Mouse (Mus musculus): ENCODE measurements around the gene Rnf144b. TPM values are rescaled to one million over a fixed set of nuclear protein-coding genes. Genes with fewer than 3 reads are reported as not detected.
A peak's percentile ranks its signal among the peaks of the same experiment; 100 is the strongest.

Rnf144b gene
- polyA plus RNA-seq, 1 experiment from 2014 or later, result 0.73 TPM

DNA sequence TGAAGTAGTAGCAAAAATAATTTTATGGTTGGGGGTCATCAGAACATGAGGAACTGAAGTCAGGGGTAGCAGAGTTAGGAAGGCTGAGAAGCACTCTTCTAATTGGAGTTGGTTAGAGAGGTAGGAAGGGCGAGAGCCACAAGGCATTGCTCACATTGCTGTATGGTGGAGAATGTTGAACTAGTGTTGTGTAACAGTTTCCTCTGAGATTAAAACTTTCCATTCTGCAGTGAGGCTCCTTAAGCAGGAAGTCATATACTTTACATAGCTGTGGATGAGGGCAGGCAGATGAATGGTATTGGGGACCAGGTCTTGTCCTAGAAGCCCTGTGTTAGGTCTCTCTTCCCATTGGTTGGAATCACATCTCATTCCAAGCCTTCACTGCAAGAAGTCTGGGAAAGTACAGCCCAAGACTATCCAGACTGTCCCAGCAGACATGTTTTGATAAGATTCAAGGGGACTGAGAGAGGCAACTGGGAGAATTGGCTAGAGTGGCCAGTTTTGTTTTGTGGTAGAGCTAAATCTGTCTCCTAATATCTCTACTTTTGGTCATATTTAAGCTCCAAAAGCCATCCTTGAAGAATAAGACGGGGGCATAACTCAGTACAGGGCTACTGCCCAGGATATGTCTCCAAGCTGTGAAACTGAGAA is 128.8 kb downstream of the Rnf144b start:
- ATAC-seq (replicated peaks; ENCODE audit: low FRiP score) (no peak), DNase-seq (ENCODE audit: low spot score) (no peak)
- H3K4me3 ChIP-seq (ENCODE audit: low read depth, low read length), result no peak overlapping the region
- no peaks in the 10 kb centered on the region for H3K27me3 ChIP-seq (ENCODE audit: control insufficient read depth, insufficient read depth, low read length)
- 89% methylated on average over 2 of the region's 2 CpGs for WGBS
- H3K36me3 ChIP-seq (ENCODE audit: control insufficient read depth, insufficient read depth, low read length), result no peaks in the 10 kb centered on the region
- H3K9ac ChIP-seq (ENCODE audit: low read length), result no peak overlapping the region
- no peak overlapping the region for H3K4me2 ChIP-seq (ENCODE audit: low read depth, low read length, severe bottlenecking)
- H3K4me1 ChIP-seq (replicated peaks; ENCODE audit: control insufficient read depth, insufficient read depth, low read length), result no peaks in the 10 kb centered on the region
- no peak overlapping the region for H3K27ac ChIP-seq (ENCODE audit: low read depth, low read length)
- no peaks in the 10 kb centered on the region for H3K9me3 ChIP-seq (ENCODE audit: control insufficient read depth, low read length)

DNA sequence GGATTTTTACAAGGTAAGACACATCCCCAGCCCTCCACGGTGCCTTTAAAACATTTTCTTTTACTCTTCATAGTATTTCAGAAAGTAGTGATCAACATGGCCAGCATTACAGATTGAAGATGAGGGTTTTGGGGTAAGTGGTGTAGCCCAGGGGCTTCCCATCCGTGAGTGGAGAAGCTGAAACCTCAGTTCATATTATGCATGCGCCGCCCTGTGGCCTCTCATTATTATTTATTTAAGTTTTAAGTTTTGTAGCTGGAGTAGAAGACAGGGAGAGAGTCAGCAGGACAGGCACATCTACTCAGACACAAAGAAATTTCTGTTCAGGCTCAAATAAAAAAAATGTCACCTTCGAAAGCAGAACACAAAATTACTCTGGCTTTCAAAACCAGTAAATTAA is 131.3 kb downstream of the Rnf144b start:
- DNase-seq (ENCODE audit: low spot score) (no peak), ATAC-seq (replicated peaks; ENCODE audit: low FRiP score) (no peak)
- Histone ChIP-seq H3K27me3 (ENCODE audit: control insufficient read depth, insufficient read depth, low read length) (no peaks in the 10 kb centered on the region), H3K9me3 (ENCODE audit: control insufficient read depth, low read length) (no peaks in the 10 kb centered on the region), H3K4me2 (ENCODE audit: low read depth, low read length, severe bottlenecking) (no peak overlapping the region), H3K27ac (ENCODE audit: low read depth, low read length) (no peak overlapping the region), H3K9ac (ENCODE audit: low read length) (no peak overlapping the region), H3K36me3 (ENCODE audit: control insufficient read depth, insufficient read depth, low read length) (no peaks in the 10 kb centered on the region), H3K4me1 (replicated peaks; ENCODE audit: control insufficient read depth, insufficient read depth, low read length) (no peaks in the 10 kb centered on the region; the same call in 1 of the 2 replicates), H3K4me3 (ENCODE audit: low read depth, low read length) (no peak overlapping the region)
- 83% methylated on average over 5 of the region's 5 CpGs for WGBS

DNA sequence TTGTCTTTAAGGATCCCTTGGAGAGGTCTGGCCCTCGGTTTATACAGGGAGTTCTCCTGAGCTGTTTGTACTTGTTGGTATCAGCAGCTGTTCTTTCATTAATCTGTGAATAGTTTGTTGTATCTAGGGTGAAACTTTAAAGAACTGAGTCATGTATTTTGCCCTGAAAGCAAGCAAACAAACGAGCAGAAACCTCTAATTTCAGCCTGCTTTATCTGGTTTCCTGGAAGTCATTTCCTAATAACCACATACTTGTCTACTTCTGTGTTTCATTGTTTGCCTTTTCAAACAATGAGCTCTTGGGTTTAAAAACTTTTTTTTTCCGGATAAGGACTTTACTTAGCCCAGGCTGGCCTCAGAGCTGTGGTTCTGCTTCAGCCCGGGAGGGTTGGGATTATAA is 136.8 kb downstream of the Rnf144b start:
- Histone ChIP-seq H3K4me1 (replicated peaks; ENCODE audit: control insufficient read depth, insufficient read depth, low read length) (no peaks in the 10 kb centered on the region; the same call in 1 of the 2 replicates), H3K9me3 (ENCODE audit: control insufficient read depth, low read length) (no peaks in the 10 kb centered on the region), H3K27me3 (ENCODE audit: control insufficient read depth, insufficient read depth, low read length) (no peaks in the 10 kb centered on the region), H3K9ac (ENCODE audit: low read length) (no peak overlapping the region), H3K36me3 (ENCODE audit: control insufficient read depth, insufficient read depth, low read length) (no peaks in the 10 kb centered on the region), H3K4me3 (ENCODE audit: low read depth, low read length) (no peak overlapping the region), H3K27ac (ENCODE audit: low read depth, low read length) (no peak overlapping the region), H3K4me2 (ENCODE audit: low read depth, low read length, severe bottlenecking) (no peak overlapping the region)
- WGBS, result 64% methylated on average over 4 of the region's 4 CpGs
- no peak for ATAC-seq (replicated peaks; ENCODE audit: low FRiP score)
- no peak for DNase-seq (ENCODE audit: low spot score)

DNA sequence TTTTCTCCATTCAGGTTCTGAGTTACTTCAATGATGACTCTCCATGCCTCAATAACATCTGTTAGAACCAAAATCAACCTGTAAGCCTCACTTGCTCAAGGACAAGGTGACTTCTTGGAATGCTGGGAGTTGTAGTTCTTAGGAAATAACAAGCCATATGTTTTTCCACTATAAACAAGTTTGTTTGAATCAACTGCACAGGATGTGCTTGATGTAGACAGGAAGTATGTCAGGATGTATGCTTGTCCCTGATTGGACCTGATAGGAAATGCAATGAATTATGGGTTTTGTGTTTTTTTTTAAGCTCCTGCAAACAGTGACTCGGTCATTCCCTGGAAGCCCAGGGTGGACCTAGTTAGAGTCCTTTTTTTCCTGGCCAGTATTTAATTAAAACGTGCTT is 139.5 kb downstream of the Rnf144b start:
- H3K4me3 ChIP-seq (ENCODE audit: low read depth, low read length), result no peak overlapping the region
- H3K27ac ChIP-seq (ENCODE audit: low read depth, low read length), result no peak overlapping the region
- WGBS, result 80% methylated on average over 2 of the region's 2 CpGs
- H3K9ac ChIP-seq (ENCODE audit: low read length), result no peak overlapping the region
- no peak overlapping the region for H3K4me2 ChIP-seq (ENCODE audit: low read depth, low read length, severe bottlenecking)
- H3K27me3 ChIP-seq (ENCODE audit: control insufficient read depth, insufficient read depth, low read length), result no peaks in the 10 kb centered on the region
- ATAC-seq (replicated peaks; ENCODE audit: low FRiP score), result no peak
- H3K9me3 ChIP-seq (ENCODE audit: control insufficient read depth, low read length), result no peaks in the 10 kb centered on the region
- H3K4me1 ChIP-seq (replicated peaks; ENCODE audit: control insufficient read depth, insufficient read depth, low read length), result no peaks in the 10 kb centered on the region; the same call in 1 of the 2 replicates
- no peaks in the 10 kb centered on the region for H3K36me3 ChIP-seq (ENCODE audit: control insufficient read depth, insufficient read depth, low read length)
- no peak for DNase-seq (ENCODE audit: low spot score)

DNA sequence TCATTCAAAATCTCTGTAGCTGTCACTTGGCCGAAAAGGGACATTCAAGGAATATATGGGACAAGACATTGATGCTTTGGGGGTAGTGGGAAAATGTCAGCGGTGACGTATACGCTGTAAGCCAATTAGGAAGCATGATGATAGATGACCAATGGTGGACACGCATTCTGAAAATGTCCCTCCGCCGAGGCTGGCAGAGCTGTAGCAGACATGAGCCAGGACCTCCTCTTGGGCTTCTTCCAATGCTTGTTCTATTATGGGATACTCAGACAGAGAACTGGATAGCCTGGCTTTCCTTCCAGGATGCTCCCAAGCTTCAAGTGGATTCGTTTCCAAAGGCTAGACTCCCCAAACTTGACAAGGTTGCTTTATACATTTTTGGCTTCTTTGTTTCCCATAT is 141.9 kb downstream of the Rnf144b start:
- no peak for DNase-seq (ENCODE audit: low spot score)
- Histone ChIP-seq H3K36me3 (ENCODE audit: control insufficient read depth, insufficient read depth, low read length) (no peaks in the 10 kb centered on the region), H3K4me1 (replicated peaks; ENCODE audit: control insufficient read depth, insufficient read depth, low read length) (no peaks in the 10 kb centered on the region), H3K9ac (ENCODE audit: low read length) (no peak overlapping the region), H3K4me2 (ENCODE audit: low read depth, low read length, severe bottlenecking) (no peak overlapping the region), H3K27ac (ENCODE audit: low read depth, low read length) (no peak overlapping the region), H3K27me3 (ENCODE audit: control insufficient read depth, insufficient read depth, low read length) (no peaks in the 10 kb centered on the region), H3K4me3 (ENCODE audit: low read depth, low read length) (no peak overlapping the region), H3K9me3 (ENCODE audit: control insufficient read depth, low read length) (no peaks in the 10 kb centered on the region)
- 95% methylated on average over 8 of the region's 8 CpGs for WGBS
- ATAC-seq (replicated peaks; ENCODE audit: low FRiP score), result no peak

DNA sequence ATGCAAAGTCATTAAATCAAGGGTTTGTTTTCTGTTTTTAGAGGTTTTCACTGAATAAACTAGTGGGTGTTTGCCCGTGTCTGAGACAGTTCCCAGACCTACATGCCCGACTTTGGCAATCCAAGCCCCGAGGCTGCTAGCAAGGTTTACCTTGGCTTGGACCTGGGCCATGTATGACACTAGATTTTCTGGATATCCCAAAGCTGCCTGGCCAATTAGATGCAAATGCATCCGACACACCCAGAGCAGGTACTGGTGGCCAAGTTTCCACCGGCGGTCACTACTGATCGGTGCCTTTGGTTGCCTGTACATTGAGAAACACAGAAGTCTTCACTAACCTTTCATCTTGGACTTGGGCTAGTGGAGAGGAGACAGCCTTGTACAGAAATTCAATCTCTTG is 144.0 kb downstream of the Rnf144b start:
- Histone ChIP-seq H3K4me1 (replicated peaks; ENCODE audit: control insufficient read depth, insufficient read depth, low read length) (no peaks in the 10 kb centered on the region), H3K27ac (ENCODE audit: low read depth, low read length) (no peak overlapping the region), H3K4me3 (ENCODE audit: low read depth, low read length) (no peak overlapping the region), H3K27me3 (ENCODE audit: control insufficient read depth, insufficient read depth, low read length) (no peaks in the 10 kb centered on the region), H3K9me3 (ENCODE audit: control insufficient read depth, low read length) (no peaks in the 10 kb centered on the region), H3K9ac (ENCODE audit: low read length) (no peak overlapping the region), H3K36me3 (ENCODE audit: control insufficient read depth, insufficient read depth, low read length) (no peaks in the 10 kb centered on the region), H3K4me2 (ENCODE audit: low read depth, low read length, severe bottlenecking) (no peak overlapping the region)
- WGBS, result 90% methylated on average over 7 of the region's 7 CpGs
- no peak for DNase-seq (ENCODE audit: low spot score)
- no peak for ATAC-seq (replicated peaks; ENCODE audit: low FRiP score)

DNA sequence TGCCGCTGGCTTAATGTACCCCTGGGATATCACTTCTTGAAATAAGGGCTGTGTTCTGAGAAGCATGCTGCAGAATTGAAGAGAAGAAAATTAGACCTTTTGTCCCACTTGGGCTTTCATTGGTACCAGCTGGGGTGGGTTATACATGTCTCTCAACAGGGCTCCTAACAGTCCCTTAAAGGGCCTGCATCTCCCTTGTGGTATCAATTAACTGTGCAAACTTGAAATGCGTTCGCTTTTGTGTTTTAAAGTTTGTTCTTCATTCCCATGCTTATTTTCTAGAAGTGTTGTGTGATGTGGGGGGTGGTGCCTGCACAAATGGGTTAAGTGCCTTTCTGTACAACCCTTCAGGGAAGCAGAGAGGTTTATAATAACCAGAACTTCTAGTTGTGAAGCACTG is 145.8 kb downstream of the Rnf144b start:
- Histone ChIP-seq H3K27ac (ENCODE audit: low read depth, low read length) (no peak overlapping the region), H3K4me2 (ENCODE audit: low read depth, low read length, severe bottlenecking) (no peak overlapping the region), H3K36me3 (ENCODE audit: control insufficient read depth, insufficient read depth, low read length) (no peaks in the 10 kb centered on the region), H3K27me3 (ENCODE audit: control insufficient read depth, insufficient read depth, low read length) (no peaks in the 10 kb centered on the region), H3K4me1 (replicated peaks; ENCODE audit: control insufficient read depth, insufficient read depth, low read length) (peaks cover 3% of the 10 kb centered on the region; the same call in 1 of the 2 replicates), H3K9me3 (ENCODE audit: control insufficient read depth, low read length) (no peaks in the 10 kb centered on the region), H3K9ac (ENCODE audit: low read length) (no peak overlapping the region), H3K4me3 (ENCODE audit: low read depth, low read length) (no peak overlapping the region)
- DNase-seq (ENCODE audit: low spot score) (no peak), ATAC-seq (replicated peaks; ENCODE audit: low FRiP score) (no peak)
- 57% methylated on average over 3 of the region's 3 CpGs for WGBS

DNA sequence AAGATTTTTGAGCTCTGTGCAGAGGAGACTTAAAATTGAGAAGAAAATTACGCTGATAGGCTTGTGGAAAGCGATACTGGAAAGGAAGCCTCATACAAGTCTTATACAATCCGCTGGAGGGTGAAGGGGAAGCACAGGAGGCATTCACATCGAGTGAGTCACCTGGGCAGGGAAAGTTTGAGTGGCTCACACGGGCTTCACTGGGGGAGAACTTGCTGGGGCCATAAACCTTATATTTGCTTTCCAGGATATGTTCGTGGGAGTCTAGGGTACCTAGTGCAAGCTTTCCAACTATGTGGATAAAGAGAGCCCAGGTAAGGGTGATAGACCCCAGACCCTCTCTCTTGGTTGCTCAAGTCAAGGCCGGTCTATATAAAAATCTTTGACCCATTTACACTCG is 150.5 kb downstream of the Rnf144b start:
- peak overlapping the region; percentile 70 for H3K27ac ChIP-seq (ENCODE audit: low read depth, low read length)
- H3K9ac ChIP-seq (ENCODE audit: low read length), result no peak overlapping the region; the same call in 1 of the 2 replicates
- DNase-seq (ENCODE audit: low spot score) (no peak), ATAC-seq (replicated peaks; ENCODE audit: low FRiP score) (no peak)
- 10% methylated on average over 8 of the region's 8 CpGs for whole genome bisulfite sequencing
- no peaks in the 10 kb centered on the region for H3K27me3 ChIP-seq (ENCODE audit: control insufficient read depth, insufficient read depth, low read length)
- H3K36me3 ChIP-seq (ENCODE audit: control insufficient read depth, insufficient read depth, low read length), result no peaks in the 10 kb centered on the region
- peak overlapping the region; percentile 37; the same call in 1 of the 2 replicates for H3K4me2 ChIP-seq (ENCODE audit: low read depth, low read length, severe bottlenecking)
- peaks cover 10% of the 10 kb centered on the region for H3K4me1 ChIP-seq (replicated peaks; ENCODE audit: control insufficient read depth, insufficient read depth, low read length)
- no peak overlapping the region for H3K4me3 ChIP-seq (ENCODE audit: low read depth, low read length)
- no peaks in the 10 kb centered on the region for H3K9me3 ChIP-seq (ENCODE audit: control insufficient read depth, low read length)

DNA sequence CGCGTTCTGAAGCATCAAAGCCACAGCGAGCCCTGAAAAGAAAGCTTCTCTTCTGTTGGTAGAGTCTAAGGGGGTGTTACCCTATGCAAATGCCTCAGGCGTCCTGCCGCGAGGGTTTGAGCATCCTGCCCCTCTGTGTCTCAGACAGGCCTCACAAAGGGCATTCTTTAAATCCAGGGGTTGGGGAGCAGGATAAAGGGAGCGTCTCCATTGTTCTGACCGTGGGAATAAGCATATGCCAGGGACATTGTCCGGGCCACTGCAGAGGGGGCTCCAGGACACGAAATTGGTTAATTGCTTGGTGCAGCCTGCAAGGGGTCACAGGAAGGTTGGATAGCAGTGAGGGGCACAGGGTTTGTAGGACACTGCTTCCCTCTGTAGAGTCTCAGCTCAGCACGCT is 151.0 kb downstream of the Rnf144b start:
- ATAC-seq (replicated peaks; ENCODE audit: low FRiP score) (peak; percentile 79), DNase-seq (ENCODE audit: low spot score) (peak; percentile 80)
- Histone ChIP-seq H3K27ac (ENCODE audit: low read depth, low read length) (peak overlapping the region; percentile 70), H3K4me1 (replicated peaks; ENCODE audit: control insufficient read depth, insufficient read depth, low read length) (peaks cover 16% of the 10 kb centered on the region), H3K4me3 (ENCODE audit: low read depth, low read length) (no peak overlapping the region), H3K9ac (ENCODE audit: low read length) (no peak overlapping the region; the same call in 1 of the 2 replicates), H3K36me3 (ENCODE audit: control insufficient read depth, insufficient read depth, low read length) (no peaks in the 10 kb centered on the region), H3K4me2 (ENCODE audit: low read depth, low read length, severe bottlenecking) (peak overlapping the region; percentile 37; the same call in 1 of the 2 replicates), H3K9me3 (ENCODE audit: control insufficient read depth, low read length) (no peaks in the 10 kb centered on the region), H3K27me3 (ENCODE audit: control insufficient read depth, insufficient read depth, low read length) (no peaks in the 10 kb centered on the region)
- under 1% methylated on average over 11 of the region's 11 CpGs for WGBS

All from forebrain, embryonic 11.5 days (tissue).